Mouse (Mus musculus) megakaryocyte, embryonic 14.5 days (primary cell): ENCODE results near the gene Fam3b.

Experiments used
- FLI1 ChIP-seq: IDR thresholded peaks from 2 replicates; pipeline ENCODE4 v1.6.1; 2012; ENCODE audit warnings: low read length, inconsistent platforms, mixed read lengths
- GATA1 ChIP-seq: IDR thresholded peaks from 3 replicates; pipeline ENCODE4 v1.6.1; 2012; ENCODE audit warnings: mixed read lengths, low read length, inconsistent platforms, borderline replicate concordance

DNA sequence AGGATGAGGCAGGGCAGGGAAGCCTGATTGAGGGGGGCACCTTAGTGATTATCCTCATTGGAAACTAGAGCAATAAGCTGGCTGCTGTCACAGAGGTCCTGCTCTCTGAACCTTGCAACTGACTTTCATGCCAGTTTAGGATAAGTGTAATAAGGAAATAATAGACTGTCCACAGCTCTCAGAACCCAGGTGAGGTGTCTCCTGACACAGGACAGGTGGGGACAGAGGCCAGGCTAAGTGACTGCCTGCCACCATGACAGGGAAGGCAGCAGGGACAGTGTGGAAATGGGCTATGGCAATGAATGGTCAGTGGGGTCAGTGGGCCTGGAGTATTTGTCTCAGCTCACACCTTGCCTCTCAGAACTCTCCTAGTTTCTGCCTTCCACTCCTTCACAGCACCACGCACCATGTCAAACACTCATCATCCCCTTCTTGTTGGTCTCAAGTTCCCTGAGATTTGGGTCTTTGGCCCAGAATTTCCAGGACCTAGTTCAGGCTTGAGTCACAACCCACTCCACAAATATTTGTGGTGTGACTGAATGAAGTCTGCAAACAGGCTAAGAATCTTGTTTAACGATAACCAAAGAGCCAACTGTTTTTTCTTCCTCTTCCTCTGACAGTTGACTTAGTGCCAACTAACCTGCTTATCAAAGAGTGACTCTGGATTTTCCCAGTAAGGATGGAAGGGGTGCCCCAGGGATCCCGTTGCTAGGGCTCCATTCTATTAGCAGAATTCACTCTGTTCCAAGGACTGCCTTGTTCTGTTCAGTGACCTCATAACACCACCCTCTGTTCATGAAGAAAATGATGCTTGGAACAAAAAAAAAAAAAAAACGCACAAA, at the start of gene Fam3b:
- TF ChIP-seq GATA1 (no peak), FLI1 (no peak)
